Mouse (Mus musculus) testis, adult 2 months (tissue): ENCODE measurements around the gene Trp53bp2. TPM values are rescaled to one million over a fixed set of nuclear protein-coding genes. Genes with fewer than 3 reads are reported as not detected.

Experiments used
- H3K27ac ChIP-seq: fragments of 200-500 bp; 2 replicates; pipeline ENCODE4 v1.5.1; 2012; ENCODE audit warnings: low read depth, low read length; ENCODE audit not compliant: control insufficient read depth, insufficient read depth
- H3K27me3 ChIP-seq: fragments of 200-500 bp; 2 replicates; pipeline ENCODE4 v1.6.1; 2012; ENCODE audit warnings: mild to moderate bottlenecking, low read length, moderate library complexity; ENCODE audit not compliant: control insufficient read depth, insufficient read depth
- H3K36me3 ChIP-seq: fragments of 200-500 bp; 2 replicates; pipeline ENCODE4 v1.6.1; 2012; ENCODE audit warnings: mild to moderate bottlenecking, low read length; ENCODE audit not compliant: control insufficient read depth, insufficient read depth
- H3K4me1 ChIP-seq: fragments of 200-500 bp; 2 replicates; pipeline ENCODE4 v1.6.1; 2012; ENCODE audit warnings: low read length; ENCODE audit not compliant: control insufficient read depth, insufficient read depth
- H3K4me3 ChIP-seq: fragments of 200-500 bp; 2 replicates; pipeline ENCODE4 v1.5.1; 2012; ENCODE audit warnings: low read depth, mild to moderate bottlenecking, low read length, moderate library complexity, mixed read lengths; ENCODE audit not compliant: control insufficient read depth
- CTCF ChIP-seq: fragments of 200-500 bp; IDR thresholded peaks from 2 replicates; pipeline ENCODE4 v1.5.1; 2012; ENCODE audit warnings: low read depth, mild to moderate bottlenecking, inconsistent platforms, low read length, moderate library complexity; ENCODE audit not compliant: control insufficient read depth, insufficient read depth, insufficient replicate concordance
- POLR2A ChIP-seq: fragments of 200-500 bp; IDR thresholded peaks from 2 replicates; pipeline ENCODE4 v1.6.1; 2012; ENCODE audit warnings: low read depth, mild to moderate bottlenecking, inconsistent platforms, low read length, moderate library complexity; ENCODE audit not compliant: control insufficient read depth
- polyA plus RNA-seq: library from polyadenylated mRNA; depleted of rRNA; stranded (reverse); fragments of >200 nt; gene quantifications from 2 replicates; pipeline ENCODE4 v1.2.3, GENCODE M21; 2012

Trp53bp2 gene
- polyA plus RNA-seq, 1 experiment: 4.5 TPM

- no peaks in the 10 kb centered on the region for H3K36me3 ChIP-seq
- H3K27ac ChIP-seq: no peak overlapping the region
- no peak overlapping the region for H3K4me3 ChIP-seq
- H3K27me3 ChIP-seq: no peaks in the 10 kb centered on the region
- TF ChIP-seq POLR2A (no peak), CTCF (no peak)
- H3K4me1 ChIP-seq: peaks cover 18% of the 10 kb centered on the region
Observed at GRCm38 (mm10) chr1:182482991-182483909, 74.3 kb downstream of the Trp53bp2 start.

- Histone ChIP-seq H3K27ac (no peak overlapping the region), H3K27me3 (no peaks in the 10 kb centered on the region), H3K4me3 (no peak overlapping the region), H3K36me3 (no peaks in the 10 kb centered on the region), H3K4me1 (peaks cover 24% of the 10 kb centered on the region)
- TF ChIP-seq CTCF: no peak
- TF ChIP-seq POLR2A: no peak
Observed at GRCm38 (mm10) chr1:182483910-182484274, 74.9 kb downstream of the Trp53bp2 start.

GRCm38 (mm10) chr1:182488503-182488902 is 79.5 kb downstream of the Trp53bp2 start:
- H3K36me3 ChIP-seq: no peaks in the 10 kb centered on the region; the same call in 1 of the 2 replicates
- H3K4me3 ChIP-seq: no peak overlapping the region
- peaks cover 37% of the 10 kb centered on the region for H3K4me1 ChIP-seq
- no peaks in the 10 kb centered on the region for H3K27me3 ChIP-seq
- no peak overlapping the region for H3K27ac ChIP-seq
- TF ChIP-seq POLR2A (no peak), CTCF (no peak)

- Histone ChIP-seq H3K4me1 (peaks cover 35% of the 10 kb centered on the region), H3K4me3 (peak overlapping the region; percentile 77), H3K27me3 (no peaks in the 10 kb centered on the region), H3K27ac (peak overlapping the region; percentile 45; the same call in 1 of the 2 replicates), H3K36me3 (no peaks in the 10 kb centered on the region; the same call in 1 of the 2 replicates)
- TF ChIP-seq POLR2A: peak; percentile 67; the same call in 1 of the 2 replicates
- peak; percentile 81; the same call in 1 of the 2 replicates for TF ChIP-seq CTCF
Observed at GRCm38 (mm10) chr1:182489803-182490452, 81.0 kb downstream of the Trp53bp2 start.

- TF ChIP-seq POLR2A (no peak), CTCF (no peak)
- Histone ChIP-seq H3K4me1 (peaks cover 35% of the 10 kb centered on the region), H3K27ac (no peak overlapping the region; the same call in 1 of the 2 replicates), H3K27me3 (no peaks in the 10 kb centered on the region), H3K4me3 (peak overlapping the region; percentile 77), H3K36me3 (no peaks in the 10 kb centered on the region; the same call in 1 of the 2 replicates)
Observed at GRCm38 (mm10) chr1:182490568-182490967, 81.6 kb downstream of the Trp53bp2 start.

- no peak for TF ChIP-seq CTCF
- no peak for TF ChIP-seq POLR2A
- Histone ChIP-seq H3K36me3 (no peaks in the 10 kb centered on the region; the same call in 1 of the 2 replicates), H3K27ac (no peak overlapping the region; the same call in 1 of the 2 replicates), H3K4me3 (no peak overlapping the region), H3K4me1 (peaks cover 41% of the 10 kb centered on the region), H3K27me3 (no peaks in the 10 kb centered on the region)
Observed at GRCm38 (mm10) chr1:182491839-182492238, 82.9 kb downstream of the Trp53bp2 start.
